Mouse (Mus musculus) liver, embryonic 14.5 days (tissue): ENCODE measurements around the gene Olfr455.

Source experiments
- CTCF ChIP-seq: IDR thresholded peaks from 2 replicates; pipeline ENCODE4 v1.5.1; 2016; ENCODE audit warnings: antibody characterized with exemption, low read depth, control low read depth
- EP300 ChIP-seq: IDR thresholded peaks from 2 replicates; pipeline ENCODE4 v1.6.1; 2016; ENCODE audit warnings: antibody characterized with exemption, low read depth

DNA sequence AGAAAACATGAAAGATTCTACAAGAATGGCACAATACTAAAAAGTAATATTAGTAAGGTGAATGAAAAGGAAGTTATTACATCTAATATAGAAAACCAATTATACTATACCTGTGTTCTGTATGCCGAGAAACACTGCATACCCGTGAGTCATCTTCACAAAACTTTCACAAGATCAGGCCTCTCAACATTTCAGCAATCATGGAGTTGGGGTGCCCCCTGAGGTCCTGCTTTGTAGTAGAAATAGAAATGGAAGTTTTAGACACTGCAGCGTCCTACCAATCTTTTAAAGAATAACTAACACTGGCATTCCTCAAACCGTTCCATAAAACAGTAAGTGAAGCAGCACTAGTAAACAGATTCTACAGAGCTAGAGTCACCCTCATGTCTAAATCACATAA is 31.3 kb upstream of the Olfr455 start:
- TF ChIP-seq CTCF = no peak
- no peak for TF ChIP-seq EP300
